Mouse (Mus musculus) liver, embryonic 14.5 days (tissue): ENCODE results near the gene Rnf220. TPM values are rescaled to one million over a fixed set of nuclear protein-coding genes. Genes with fewer than 3 reads are reported as not detected.

Source experiments
- ATAC-seq: fragments of 200-750 bp; cut with Nextera tagmentation; 2 replicates; pipeline ENCODE4 v1.8.0; 2017; ENCODE audit warnings: moderate number of reproducible peaks, mild to moderate bottlenecking, moderate library complexity; ENCODE audit not compliant: insufficient read depth
- DNase-seq, 3 experiments: peaks; one replicate each; pipeline ENCODE4 v3.0.0-alpha.2; 2012 to 2013; ENCODE audit warnings: low read depth in 3 of 3, low spot score in 3 of 3
- H3K27ac ChIP-seq: fragments of 300-500 bp; sonication (generic); 2 replicates; pipeline ENCODE4 v1.5.1; 2014; ENCODE audit warnings: moderate library complexity, mild to moderate bottlenecking, control low read depth, inconsistent platforms
- H3K27me3 ChIP-seq: fragments of 300-500 bp; sonication (generic); 2 replicates; pipeline ENCODE4 v1.6.1; 2014; ENCODE audit warnings: mild to moderate bottlenecking, low read length, moderate library complexity; ENCODE audit not compliant: control insufficient read depth, insufficient read depth
- H3K36me3 ChIP-seq: fragments of 300-500 bp; sonication (generic); replicated peaks from 2 replicates; pipeline ENCODE4 v1.6.1; 2014; ENCODE audit warnings: low read depth; ENCODE audit not compliant: control insufficient read depth, insufficient read depth
- H3K4me1 ChIP-seq, 2 experiments: fragments of 200-500 bp in 1 of 2; fragments of 300-500 bp in 1 of 2; sonication (generic) in 1 of 2; replicated peaks; 2 replicates each; pipeline ENCODE4 v1.6.1; 2012 to 2014; ENCODE audit warnings: antibody characterized with exemption in 1 of 2, inconsistent platforms in 1 of 2, low read length in 1 of 2; ENCODE audit not compliant: control insufficient read depth in 2 of 2, insufficient read depth in 2 of 2
- H3K4me2 ChIP-seq: fragments of 300-500 bp; sonication (generic); 2 replicates; pipeline ENCODE4 v1.6.1; 2014; ENCODE audit warnings: low read depth, mild to moderate bottlenecking, control low read depth, moderate library complexity
- H3K4me3 ChIP-seq, 2 experiments: fragments of 200-500 bp in 1 of 2; fragments of 300-500 bp in 1 of 2; sonication (generic) in 1 of 2; 2 replicates each; pipeline ENCODE4 v1.5.1; 2012 to 2014; ENCODE audit warnings: low read depth in 2 of 2, low read length in 2 of 2, mild to moderate bottlenecking in 2 of 2, control low read depth in 1 of 2, inconsistent platforms in 1 of 2, moderate library complexity in 1 of 2; ENCODE audit not compliant: insufficient read depth in 1 of 2
- H3K9ac ChIP-seq: fragments of 300-500 bp; sonication (generic); replicated peaks from 2 replicates; pipeline ENCODE4 v1.6.1; 2014; ENCODE audit warnings: mild to moderate bottlenecking, control low read depth, moderate library complexity
- H3K9me3 ChIP-seq: fragments of 300-500 bp; sonication (generic); 2 replicates; pipeline ENCODE4 v1.6.1; 2016; ENCODE audit warnings: low read length, mixed read lengths; ENCODE audit not compliant: control insufficient read depth
- CTCF ChIP-seq: IDR thresholded peaks from 2 replicates; pipeline ENCODE4 v1.5.1; 2016; ENCODE audit warnings: antibody characterized with exemption, low read depth, control low read depth
- EP300 ChIP-seq: IDR thresholded peaks from 2 replicates; pipeline ENCODE4 v1.6.1; 2016; ENCODE audit warnings: antibody characterized with exemption, low read depth
- WGBS: fragments of 180-500 bp; shearing (Covaris S2); extraction: QIAGEN DNeasy Blood & Tissue Kit; methylation state at CpG from one replicate; pipeline ENCODE4 v1.1.7; 2014; ENCODE audit not compliant: insufficient replicate concordance; 5-methylcytosine and 5-hydroxymethylcytosine counted together
- polyA plus RNA-seq, 2 experiments: library from polyadenylated mRNA; depleted of rRNA in 1 of 2; stranded (reverse) in 1 of 2; unstranded in 1 of 2; fragments of >200 nt; fragmentation: Nextera tagmentation in 1 of 2; extraction: Ambion mirVana in 1 of 2; gene quantifications; 2 replicates each; pipeline versions ENCODE4 v1.2.1 to v1.2.3; 2012 to 2014

Rnf220 gene
- polyA plus RNA-seq, 2 experiments: 17.9 to 29.1 TPM

DNA sequence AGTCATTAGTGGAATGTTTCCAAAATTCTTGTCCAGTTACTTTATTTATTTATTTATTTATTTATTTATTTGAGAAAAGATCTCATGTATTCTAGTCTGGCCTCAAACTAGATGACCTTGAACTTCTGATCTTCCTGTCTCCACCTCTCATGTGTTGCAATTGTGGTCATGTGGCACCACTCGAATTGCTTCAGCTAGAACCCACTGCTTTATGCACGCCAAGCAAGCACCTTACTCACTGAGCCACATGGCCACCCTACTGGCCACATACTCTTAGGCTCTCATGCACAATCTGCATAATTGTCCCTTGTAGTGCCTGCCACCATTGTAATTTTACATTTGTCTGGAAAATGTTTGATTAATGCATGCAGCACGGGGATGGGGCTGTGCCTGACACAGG, 57.9 kb downstream of the Rnf220 start:
- Histone ChIP-seq H3K27ac (no peak overlapping the region), H3K4me2 (no peak overlapping the region), H3K4me1 (no peaks in the 10 kb centered on the region), H3K4me3 (no peak overlapping the region), H3K36me3 (no peaks in the 10 kb centered on the region), H3K9me3 (no peaks in the 10 kb centered on the region), H3K27me3 (no peaks in the 10 kb centered on the region), H3K9ac (no peak overlapping the region)
- DNase-seq (no peak), ATAC-seq (no peak)
- no peak for TF ChIP-seq CTCF
- 45% methylated on average over 3 of the region's 3 CpGs for WGBS

DNA sequence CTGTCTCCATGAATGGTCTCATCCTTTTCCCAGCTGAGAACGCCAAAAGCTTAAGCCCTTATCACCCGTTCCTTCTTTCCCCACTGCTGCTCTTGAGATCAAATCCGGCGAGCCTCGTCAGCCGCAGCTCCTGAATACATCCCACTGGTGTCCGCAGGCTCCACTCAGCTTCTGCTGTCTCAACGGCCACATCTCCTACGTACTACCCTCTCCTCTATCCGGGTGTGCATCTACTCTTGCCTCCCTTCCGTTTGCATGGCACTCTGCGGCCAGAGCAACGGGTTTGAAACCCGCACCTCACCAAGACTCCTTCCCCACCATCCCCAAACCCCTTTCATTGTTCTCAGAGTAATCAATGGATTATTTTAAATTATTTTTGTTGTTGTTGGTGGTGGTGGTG, 58.8 kb downstream of the Rnf220 start:
- Histone ChIP-seq H3K4me1 (no peaks in the 10 kb centered on the region), H3K4me3 (no peak overlapping the region), H3K27ac (no peak overlapping the region), H3K4me2 (no peak overlapping the region), H3K27me3 (no peaks in the 10 kb centered on the region), H3K9ac (no peak overlapping the region), H3K9me3 (no peaks in the 10 kb centered on the region), H3K36me3 (no peaks in the 10 kb centered on the region)
- TF ChIP-seq CTCF: no peak
- no peak for TF ChIP-seq EP300
- DNase-seq (no peak), ATAC-seq (no peak)
- WGBS: 73% methylated on average over 14 of the region's 14 CpGs

- 40% methylated on average over 14 of the region's 14 CpGs for WGBS
- Histone ChIP-seq H3K9ac (no peak overlapping the region), H3K27me3 (no peaks in the 10 kb centered on the region), H3K4me3 (no peak overlapping the region), H3K4me2 (no peak overlapping the region), H3K36me3 (no peaks in the 10 kb centered on the region), H3K27ac (no peak overlapping the region), H3K4me1 (no peaks in the 10 kb centered on the region), H3K9me3 (no peaks in the 10 kb centered on the region)
- ATAC-seq (no peak), DNase-seq (no peak)
- no peak for TF ChIP-seq CTCF
- TF ChIP-seq EP300: no peak
These were observed 59.7 kb downstream of the Rnf220 start for GRCm38 (mm10) chr4:117436995-117437660.

GRCm38 (mm10) chr4:117434336-117434735, 62.5 kb downstream of the Rnf220 start:
- no peak overlapping the region for H3K4me3 ChIP-seq
- TF ChIP-seq CTCF (no peak), EP300 (no peak)
- H3K4me1 ChIP-seq: no peaks in the 10 kb centered on the region
- no peaks in the 10 kb centered on the region for H3K27me3 ChIP-seq
- H3K36me3 ChIP-seq: no peaks in the 10 kb centered on the region
- DNase-seq (no peak), ATAC-seq (no peak)
- 67% methylated on average over 8 of the region's 8 CpGs for WGBS
- no peak overlapping the region for H3K27ac ChIP-seq
- H3K9ac ChIP-seq: no peak overlapping the region
- no peaks in the 10 kb centered on the region for H3K9me3 ChIP-seq
- H3K4me2 ChIP-seq: no peak overlapping the region

DNA sequence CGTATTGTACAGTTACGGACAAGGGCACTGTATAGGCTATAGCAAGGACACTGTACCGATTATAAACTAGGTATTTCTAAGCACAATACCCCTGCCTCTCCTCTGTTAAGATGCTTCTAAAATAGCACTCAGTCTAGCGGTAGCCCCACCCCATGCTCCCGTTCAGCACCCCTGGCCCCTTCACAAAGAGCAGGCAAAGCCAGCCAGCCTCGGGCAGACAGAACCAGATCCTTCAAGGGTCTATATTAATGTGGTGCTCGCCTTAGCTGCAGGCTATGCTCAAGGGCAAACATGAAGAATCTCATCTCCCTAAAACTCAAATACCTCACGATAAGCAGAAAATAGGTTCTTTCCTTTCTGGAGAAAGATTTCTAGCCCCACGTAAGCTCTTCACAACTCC, 67.2 kb downstream of the Rnf220 start:
- Histone ChIP-seq H3K4me3 (no peak overlapping the region), H3K27me3 (no peaks in the 10 kb centered on the region), H3K9ac (no peak overlapping the region), H3K4me2 (no peak overlapping the region), H3K27ac (no peak overlapping the region), H3K4me1 (peaks cover 0 to 8% of the 10 kb centered on the region in 2 experiments; a peak in 2 of 4 replicates), H3K9me3 (no peaks in the 10 kb centered on the region), H3K36me3 (no peaks in the 10 kb centered on the region)
- TF ChIP-seq CTCF (no peak), EP300 (no peak)
- no peak for DNase-seq
- ATAC-seq: no peak
- WGBS: 68% methylated on average over 9 of the region's 9 CpGs
